Mouse (Mus musculus) liver, postnatal 0 days (tissue): ENCODE results near the gene Acp5.

Experiments
- CTCF ChIP-seq: sonication (generic); IDR thresholded peaks from 2 replicates; pipeline ENCODE4 v1.5.1; 2016; ENCODE audit warnings: antibody characterized with exemption, low read depth
- EP300 ChIP-seq: IDR thresholded peaks from 2 replicates; pipeline ENCODE4 v1.6.1; 2016; ENCODE audit warnings: antibody characterized with exemption, low read depth, mild to moderate bottlenecking

GRCm38 (mm10) chr9:22117754-22118456, 17.6 kb downstream of the Acp5 start:
- TF ChIP-seq CTCF (peak; percentile 93), EP300 (no peak)
